Mouse (Mus musculus) olfactory bulb, adult 2 months (tissue): ENCODE measurements at regions not wholly inside any gene's neighbourhood (a gene's known extent, or its start where the extent isn't known, plus 50 kb on each side); places are given as distances from the start of the nearest gene placed in this dataset.

Experiments
- H3K27ac ChIP-seq: fragments of 200-500 bp; 2 replicates; pipeline ENCODE4 v1.5.1; 2012; ENCODE audit warnings: low read depth, low read length; ENCODE audit not compliant: insufficient read depth
- H3K4me1 ChIP-seq: fragments of 200-500 bp; 2 replicates; pipeline ENCODE4 v1.6.1; 2012; ENCODE audit warnings: low read length; ENCODE audit not compliant: control insufficient read depth, insufficient read depth
- H3K4me3 ChIP-seq: fragments of 200-500 bp; 2 replicates; pipeline ENCODE4 v1.5.1; 2012; ENCODE audit warnings: mild to moderate bottlenecking, low read depth, low read length, moderate library complexity; ENCODE audit not compliant: insufficient read depth
- CTCF ChIP-seq: fragments of 200-500 bp; IDR thresholded peaks from 2 replicates; pipeline ENCODE4 v1.5.1; 2012; ENCODE audit warnings: low read depth, mild to moderate bottlenecking, low read length, moderate library complexity; ENCODE audit not compliant: insufficient read depth
- POLR2A ChIP-seq: fragments of 200-500 bp; IDR thresholded peaks from 2 replicates; pipeline ENCODE4 v1.6.1; 2012; ENCODE audit warnings: mild to moderate bottlenecking, low read depth, low read length, moderate library complexity; ENCODE audit not compliant: insufficient read depth
- WGBS: fragments of 180-500 bp; shearing (Covaris S2); methylation state at CpG from one replicate; pipeline ENCODE4 v1.1.7; 2018; 5-methylcytosine and 5-hydroxymethylcytosine counted together

GRCm38 (mm10) chr1:152176267-152176970 is 86.5 kb upstream of the 1700025G04Rik start:
- no peak overlapping the region for H3K4me3 ChIP-seq
- TF ChIP-seq POLR2A (no peak), CTCF (no peak)
- H3K27ac ChIP-seq: no peak overlapping the region
- 90% methylated on average over 9 of the region's 9 CpGs for WGBS
- no peaks in the 10 kb centered on the region for H3K4me1 ChIP-seq

GRCm38 (mm10) chr1:152175691-152176090 is 85.8 kb upstream of the 1700025G04Rik start:
- 98% methylated on average over 3 of the region's 3 CpGs for WGBS
- TF ChIP-seq POLR2A (no peak), CTCF (no peak)
- no peak overlapping the region for H3K4me3 ChIP-seq
- H3K4me1 ChIP-seq: no peaks in the 10 kb centered on the region
- no peak overlapping the region for H3K27ac ChIP-seq

DNA sequence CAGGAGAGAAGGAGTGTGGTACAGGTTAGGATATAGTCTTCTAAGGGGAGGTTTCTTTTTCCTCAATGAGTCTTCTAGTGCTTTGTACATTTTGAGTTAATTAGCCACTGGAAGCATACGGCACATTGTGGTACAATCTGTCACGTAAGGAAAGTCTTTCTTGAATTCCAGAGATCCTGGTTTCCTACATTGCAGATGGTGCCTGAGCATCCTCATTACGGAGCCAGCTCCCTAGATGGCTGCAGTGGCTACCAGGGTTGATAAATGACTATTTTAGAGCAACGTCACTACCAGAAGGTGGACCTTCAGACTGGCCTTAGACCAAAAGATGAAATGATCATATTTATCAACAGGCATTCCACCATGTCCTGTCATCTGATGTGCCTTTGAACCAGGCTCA is 84.5 kb upstream of the 1700025G04Rik start:
- TF ChIP-seq POLR2A: no peak
- TF ChIP-seq CTCF: no peak
- WGBS: 95% methylated on average over 4 of the region's 4 CpGs

DNA sequence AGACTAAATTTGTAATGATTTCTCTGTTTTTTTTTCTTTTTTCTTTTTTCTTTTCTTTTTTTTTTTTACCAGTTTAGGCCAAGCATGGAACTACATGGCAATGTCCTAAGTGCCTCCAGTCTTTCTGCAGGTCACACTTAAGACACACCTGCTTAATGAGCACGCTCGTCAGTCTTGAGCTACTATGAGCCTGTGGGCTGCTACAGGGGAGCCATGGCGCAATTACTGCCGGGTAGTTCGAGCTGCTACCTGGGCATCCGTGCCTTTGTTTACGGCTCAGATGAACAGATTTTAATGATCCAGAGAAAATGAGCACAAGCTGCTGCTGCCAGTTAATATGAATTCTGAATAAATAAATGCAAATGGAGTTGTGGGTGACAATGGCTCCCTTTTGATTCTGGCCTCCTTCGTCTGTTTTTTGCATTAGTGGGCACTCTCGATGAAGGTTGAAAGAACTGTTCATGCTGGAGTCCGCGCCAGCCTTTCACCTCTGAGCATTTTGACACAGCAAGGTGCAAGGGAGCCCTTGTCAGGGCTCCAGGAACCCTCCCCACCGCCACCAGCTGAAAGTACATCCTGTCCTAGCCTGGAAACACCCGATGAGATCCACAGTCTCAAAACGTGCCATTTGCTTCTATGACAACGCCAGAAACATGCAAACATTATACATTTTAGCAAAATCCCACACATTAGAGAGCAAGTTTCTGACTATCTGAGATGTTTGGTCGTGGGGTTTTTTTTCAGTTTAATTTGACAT is 81.3 kb upstream of the 1700025G04Rik start:
- Histone ChIP-seq H3K27ac (no peak overlapping the region), H3K4me1 (no peaks in the 10 kb centered on the region; the same call in 1 of the 2 replicates), H3K4me3 (no peak overlapping the region)
- 59% methylated on average over 16 of the region's 16 CpGs for WGBS
- TF ChIP-seq POLR2A (no peak), CTCF (no peak)

More for the DNA sequence above, 84.5 kb upstream of the 1700025G04Rik start:
- H3K4me3 ChIP-seq: no peak overlapping the region
- H3K4me1 ChIP-seq: no peaks in the 10 kb centered on the region
- H3K27ac ChIP-seq: no peak overlapping the region

DNA sequence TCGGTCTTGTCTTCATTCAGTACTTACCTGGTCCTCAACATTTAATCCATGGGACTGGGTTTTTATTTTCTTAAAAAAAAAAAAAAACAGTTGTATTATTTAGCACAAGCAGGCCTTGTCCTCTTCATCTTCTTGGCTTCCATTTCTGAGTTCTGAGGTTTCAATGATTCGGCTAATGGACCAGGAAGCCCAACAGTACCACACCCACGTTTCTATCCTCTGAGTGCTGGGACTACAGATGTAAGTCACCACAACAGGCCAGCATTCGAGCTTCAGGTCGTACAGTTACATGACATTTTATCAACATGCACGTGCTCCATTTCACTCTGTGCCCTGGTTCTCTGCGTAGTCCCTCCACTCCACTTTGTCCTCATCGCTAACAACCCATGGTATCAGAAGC is 80.7 kb upstream of the 1700025G04Rik start:
- no peak overlapping the region for H3K4me3 ChIP-seq
- TF ChIP-seq CTCF (no peak), POLR2A (no peak)
- WGBS: 93% methylated on average over 8 of the region's 8 CpGs
- H3K4me1 ChIP-seq: peaks cover 2% of the 10 kb centered on the region
- no peak overlapping the region for H3K27ac ChIP-seq

- peaks cover 4% of the 10 kb centered on the region for H3K4me1 ChIP-seq
- no peak overlapping the region for H3K27ac ChIP-seq
- H3K4me3 ChIP-seq: no peak overlapping the region
- 93% methylated on average over 14 of the region's 14 CpGs for WGBS
- TF ChIP-seq CTCF (no peak), POLR2A (no peak)
These were observed 79.6 kb upstream of the 1700025G04Rik start for GRCm38 (mm10) chr1:152169508-152169907.

GRCm38 (mm10) chr1:152168284-152168683 is 78.4 kb upstream of the 1700025G04Rik start:
- H3K4me3 ChIP-seq: no peak overlapping the region
- WGBS: 63% methylated on average over 4 of the region's 4 CpGs
- H3K4me1 ChIP-seq: peaks cover 4% of the 10 kb centered on the region
- no peak overlapping the region for H3K27ac ChIP-seq
- TF ChIP-seq POLR2A: no peak
- TF ChIP-seq CTCF: no peak

GRCm38 (mm10) chr1:152167716-152168115 is 77.8 kb upstream of the 1700025G04Rik start:
- TF ChIP-seq POLR2A (no peak), CTCF (no peak)
- WGBS: 92% methylated on average over 5 of the region's 5 CpGs
- Histone ChIP-seq H3K4me3 (no peak overlapping the region), H3K4me1 (peaks cover 4% of the 10 kb centered on the region), H3K27ac (no peak overlapping the region)

GRCm38 (mm10) chr1:152165490-152165905 is 75.6 kb upstream of the 1700025G04Rik start:
- H3K27ac ChIP-seq: no peak overlapping the region

More at GRCm38 (mm10) chr1:152165490-152165905, 75.6 kb upstream of the 1700025G04Rik start:
- no peak for TF ChIP-seq POLR2A
- no peak for TF ChIP-seq CTCF
- Histone ChIP-seq H3K4me3 (no peak overlapping the region), H3K4me1 (peaks cover 4% of the 10 kb centered on the region)
- 52% methylated on average over 5 of the region's 5 CpGs for WGBS
